Mouse (Mus musculus) central nervous system, embryonic 18 days (tissue): Measurements from ENCODE around the gene Plekhn1. TPM values are rescaled to one million over a fixed set of nuclear protein-coding genes. Genes with fewer than 3 reads are reported as not detected.

Experiments
- polyA plus RNA-seq: library from polyadenylated mRNA; depleted of rRNA; stranded (reverse); fragments of >200 nt; gene quantifications from 2 replicates; pipeline ENCODE4 v1.2.3, GENCODE M21; 2012; rRNA removed

Gene Plekhn1
- 88.6 and 93.7 TPM in 2 replicates for polyA plus RNA-seq

DNA sequence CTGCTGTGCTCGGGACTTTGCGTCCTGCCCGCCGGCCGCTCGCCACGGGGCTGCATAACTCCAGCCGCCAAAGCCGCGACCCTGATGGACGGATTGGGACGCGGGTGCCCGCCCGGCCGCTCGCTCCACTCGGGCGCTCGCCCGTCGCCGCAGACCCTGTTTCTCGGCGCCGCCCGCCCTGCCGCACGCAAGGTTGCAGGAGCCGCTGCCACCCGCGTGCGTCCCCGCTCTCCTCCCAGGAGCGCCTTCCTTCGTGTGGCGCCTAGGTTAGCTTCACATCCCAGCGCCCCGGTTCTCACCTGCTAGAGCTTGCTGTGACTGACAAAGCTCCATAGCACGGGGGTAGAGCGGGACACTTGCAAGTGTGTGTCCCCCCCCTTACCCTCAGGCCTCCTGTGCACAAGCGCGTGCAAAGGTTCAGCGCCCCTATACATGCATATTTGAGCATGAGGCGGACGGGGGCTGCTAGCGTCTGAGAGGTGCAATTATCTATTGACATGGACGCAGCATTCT lies at the start of gene Plekhn1:
Plekhn1 (minus strand) TSS at position 157 of the 513 bp plus-strand sequence.

DNA sequence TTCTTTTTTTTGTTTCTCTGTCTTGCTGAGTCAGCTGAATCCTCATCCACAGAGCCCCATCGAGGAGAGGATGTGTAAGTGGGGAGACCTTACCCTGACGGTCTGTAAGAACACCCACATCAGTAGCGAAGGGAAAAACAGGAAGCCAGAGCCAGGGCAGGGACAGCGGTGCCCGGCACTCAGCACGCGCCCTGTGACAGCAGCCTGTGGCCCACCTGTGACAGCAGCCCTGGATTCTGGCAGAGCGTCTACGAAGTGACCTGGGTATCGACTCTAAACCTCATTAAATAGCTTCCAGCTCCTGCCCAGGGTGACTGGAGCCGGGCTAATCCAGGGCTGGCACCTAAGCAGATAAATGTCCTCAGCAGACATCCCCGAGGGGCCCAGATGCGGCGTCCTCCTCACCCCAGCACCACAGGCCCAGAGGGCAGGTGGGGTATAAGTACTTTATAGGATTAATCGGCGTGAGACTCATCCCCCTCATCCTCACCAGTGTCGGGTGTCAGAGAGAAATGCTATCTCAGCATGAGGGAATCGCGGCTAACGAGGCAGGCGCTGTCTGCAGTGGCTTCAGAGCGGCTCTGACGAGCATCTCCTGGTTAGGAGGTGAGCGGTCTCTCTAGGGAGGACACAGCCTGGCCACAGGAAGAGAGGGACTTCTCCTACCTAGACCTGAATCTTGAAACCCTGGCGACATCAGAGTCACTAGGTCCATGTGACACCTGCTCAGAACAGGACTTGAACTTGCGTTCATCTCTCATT lies 20.6 kb upstream of the Plekhn1 start, which contains the start of gene Samd11:
Samd11 (minus strand) TSS at position 580 of the 762 bp plus-strand sequence.

DNA sequence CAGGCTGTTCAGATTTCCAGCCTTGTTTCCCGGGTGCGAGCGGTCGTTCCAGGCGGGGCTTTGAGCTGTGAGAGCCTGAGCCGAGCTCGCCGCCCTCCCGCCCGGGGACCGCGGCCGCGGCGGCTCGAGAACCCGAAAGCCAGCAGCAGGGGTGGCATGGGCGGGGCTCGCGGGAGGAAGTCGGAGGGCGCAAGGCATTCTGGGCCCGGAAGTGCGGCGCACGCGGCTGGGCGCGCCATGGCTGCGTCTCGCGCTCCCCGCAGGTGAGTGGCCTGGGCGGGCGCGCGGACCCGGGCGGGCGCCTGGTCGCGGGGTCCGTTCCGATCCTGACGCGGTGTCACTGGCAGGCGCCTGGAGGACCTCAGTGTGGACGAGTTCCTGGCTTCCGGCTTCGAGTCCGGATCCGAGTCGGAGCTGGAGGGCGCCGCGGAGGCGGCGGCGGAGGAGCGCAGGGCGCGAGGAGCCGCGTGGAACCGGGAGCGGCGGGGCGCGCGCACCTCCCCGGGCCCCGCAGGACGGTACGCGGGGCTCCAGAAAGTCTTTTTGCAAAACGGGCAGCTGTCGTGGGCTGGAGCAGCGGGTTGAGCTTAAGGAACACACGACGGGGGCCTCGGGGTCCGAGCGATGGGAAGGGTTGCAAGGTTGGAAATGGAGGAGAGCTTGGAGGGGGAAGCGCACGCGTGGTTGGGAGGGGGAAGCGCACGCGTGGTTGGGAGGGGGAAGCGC lies 1.3 kb upstream of the Plekhn1 start, which contains the start of gene Noc2l:
Noc2l (plus strand) TSS at position 203 of the 726 bp plus-strand sequence.

DNA sequence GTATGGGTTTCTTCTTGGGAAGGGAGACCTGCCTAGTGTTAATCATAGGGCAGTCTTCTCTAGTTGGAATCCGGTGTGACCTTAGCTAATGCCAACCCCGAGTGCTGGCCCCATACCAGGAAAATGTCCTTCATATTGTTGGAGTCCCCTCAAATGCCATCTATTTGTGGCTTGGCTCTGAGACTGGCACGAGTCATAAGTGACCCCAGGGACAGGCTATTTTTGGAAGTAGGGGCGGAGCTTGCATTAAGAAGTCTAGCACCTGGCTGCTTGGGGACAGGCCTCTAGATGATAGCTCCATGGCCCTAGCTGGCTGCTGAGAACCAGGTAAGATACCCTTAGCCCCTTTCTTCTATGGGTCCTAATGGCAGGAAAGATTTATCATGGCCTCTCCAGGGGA lies 19.0 kb downstream of the Plekhn1 start, which contains the start of gene Perm1:
Perm1 (plus strand) TSS at position 220 of the 400 bp plus-strand sequence.

DNA sequence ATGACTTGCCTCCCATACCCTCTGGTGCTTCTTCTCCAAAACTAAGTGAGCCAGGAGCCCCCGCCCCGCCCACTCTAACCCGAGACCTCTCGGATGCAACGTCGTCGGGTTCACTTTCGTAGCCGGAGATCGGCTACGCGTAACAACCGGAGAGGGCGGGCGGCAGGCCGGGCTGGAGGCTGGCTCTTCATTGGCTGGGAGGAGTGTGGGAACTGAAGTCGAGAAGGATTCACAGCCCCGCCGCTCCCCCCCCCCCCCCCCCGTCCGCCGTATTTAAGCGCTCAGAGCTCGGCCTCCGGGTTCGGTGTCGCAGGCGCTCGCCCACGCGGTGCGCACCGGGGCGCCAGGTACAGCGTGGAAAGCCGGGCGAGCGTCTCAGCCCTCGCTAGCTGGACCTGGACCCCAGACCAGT lies 31.6 kb downstream of the Plekhn1 start, which contains the start of gene AW011738:
AW011738 (plus strand) TSS at position 304 of the 412 bp plus-strand sequence.

DNA sequence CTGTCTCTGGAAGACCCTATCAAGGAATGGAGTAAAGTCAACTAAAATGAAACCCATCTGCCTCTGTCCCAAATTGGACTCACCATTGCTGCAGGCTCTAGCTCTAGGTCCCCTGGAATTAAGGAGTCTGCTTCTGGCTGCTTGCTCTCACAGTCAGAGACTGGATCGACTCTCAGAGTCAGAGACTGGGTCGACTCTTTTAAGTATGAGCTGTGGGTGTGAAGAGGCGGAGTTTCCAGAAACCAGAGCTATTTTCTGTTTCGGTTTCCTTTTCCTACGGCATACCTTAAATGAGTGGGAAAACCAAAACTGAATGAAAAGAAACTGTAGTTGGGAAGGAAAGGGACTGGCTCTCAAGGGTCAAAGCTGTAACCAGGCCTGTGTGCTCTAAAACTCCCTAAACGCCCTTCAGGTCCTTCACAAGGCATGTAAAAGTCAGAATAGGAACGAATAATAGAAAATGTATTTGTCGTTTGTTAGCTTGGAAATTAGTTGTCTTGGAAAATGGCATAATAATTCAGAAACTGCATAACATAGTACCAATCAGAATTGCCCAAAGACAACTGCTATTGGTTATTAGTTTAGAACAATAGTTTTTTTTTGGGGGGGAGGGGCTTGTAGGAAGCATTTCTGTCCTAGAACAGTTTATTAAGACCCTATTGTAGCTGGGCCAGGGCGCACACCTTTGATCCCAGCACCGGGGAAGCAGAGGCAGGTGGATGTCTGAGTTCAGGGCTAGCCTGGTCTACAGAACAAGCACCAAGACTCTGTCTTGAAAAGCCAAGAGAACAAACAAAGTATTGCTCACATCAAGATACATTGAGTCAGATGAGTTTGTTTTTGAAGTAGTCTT lies 33.8 kb downstream of the Plekhn1 start, which contains the start of gene Isg15:
Isg15 (minus strand) TSS at position 196 of the 853 bp plus-strand sequence.

DNA sequence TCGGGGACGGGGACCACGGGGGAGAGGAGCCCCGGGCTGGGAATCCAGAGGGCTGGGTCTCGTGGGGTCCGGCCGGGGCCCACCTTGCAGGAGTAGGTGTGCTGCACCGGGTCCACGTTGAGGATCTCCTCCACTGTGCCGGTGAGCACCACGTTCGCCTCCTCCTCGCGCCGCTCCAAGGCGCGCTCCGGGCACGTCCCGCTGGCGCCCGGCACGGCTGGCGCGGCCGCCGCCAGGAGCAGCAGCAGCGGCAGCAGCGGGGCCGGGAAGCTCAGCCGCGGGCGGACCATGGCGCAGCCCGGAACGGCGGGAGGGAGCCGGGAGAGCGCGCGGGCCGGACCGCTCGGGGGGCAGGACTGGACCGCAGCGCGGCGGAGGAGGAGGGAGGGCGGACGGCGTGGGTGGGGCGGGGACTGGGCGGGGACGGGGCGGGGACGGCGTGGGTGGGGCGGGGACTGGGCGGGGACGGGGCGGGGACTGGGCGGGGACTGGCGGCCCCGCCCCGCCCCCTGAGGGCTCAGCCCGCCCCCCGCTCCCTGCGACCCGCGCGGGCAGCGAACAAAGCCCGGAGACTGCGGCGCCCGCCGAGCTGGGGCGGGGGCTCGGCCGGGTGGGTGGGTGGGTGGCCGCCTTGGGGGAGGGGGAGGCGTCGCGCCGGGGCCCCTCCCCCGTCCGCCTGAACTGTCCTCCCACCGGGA lies 37.4 kb downstream of the Plekhn1 start, which contains the start of gene Agrn:
Agrn (minus strand) TSS at position 358 of the 698 bp plus-strand sequence.

Other genes with a start within 250 kb of the Plekhn1 start
- gene B3galt6, start 242.2 kb downstream of the Plekhn1 start, polyA plus RNA-seq: 21.2 and 21.6 TPM in 2 replicates
- 45.4 and 46.3 TPM in 2 replicates for gene Sdf4, start 242.0 kb downstream of the Plekhn1 start, polyA plus RNA-seq
- 2.2 and 2.8 TPM in 2 replicates for gene Tnfrsf4, start 221.0 kb downstream of the Plekhn1 start, polyA plus RNA-seq
- 0.09 and 0.19 TPM in 2 replicates for gene Tnfrsf18, start 208.7 kb downstream of the Plekhn1 start, polyA plus RNA-seq
- gene Ttll10, start 175.4 kb downstream of the Plekhn1 start, polyA plus RNA-seq: 0.07 and 0.16 TPM in 2 replicates
- gene 9430015G10Rik, start 124.9 kb downstream of the Plekhn1 start, polyA plus RNA-seq: 58.5 and 59.2 TPM in 2 replicates
- gene Rnf223, start 104.3 kb downstream of the Plekhn1 start, polyA plus RNA-seq: 1.7 and 1.8 TPM in 2 replicates
- 344 and 369 TPM in 2 replicates for gene Agrn, start 37.4 kb downstream of the Plekhn1 start, polyA plus RNA-seq
- gene Isg15, start 34.0 kb downstream of the Plekhn1 start, polyA plus RNA-seq: 7.0 and 10.5 TPM in 2 replicates
- gene AW011738, start 31.6 kb downstream of the Plekhn1 start, polyA plus RNA-seq: 2.9 and 3.3 TPM in 2 replicates
- gene Perm1, start 19.0 kb downstream of the Plekhn1 start, polyA plus RNA-seq: 1.1 and 1.4 TPM in 2 replicates
- 110 and 113 TPM in 2 replicates for gene Noc2l, start 1.2 kb upstream of the Plekhn1 start, polyA plus RNA-seq
- 5.5 and 5.7 TPM in 2 replicates for gene Samd11, start 20.8 kb upstream of the Plekhn1 start, polyA plus RNA-seq
- gene Vmn2r-ps159, start 96.2 kb upstream of the Plekhn1 start, polyA plus RNA-seq: not detected in 2 replicates